In genomic region chr2:151702146-151702850, GRCm38 (mm10) we compare ENCODE assay signal across 7 mouse cellular contexts. TPM values are rescaled to one million over a fixed set of nuclear protein-coding genes. Genes with fewer than 3 reads are reported as not detected.
A peak's percentile ranks its signal among the peaks of the same experiment; 100 is the strongest.
DNase-seq lines count a peak whose midpoint lies in the region; ATAC-seq and TF ChIP-seq lines count a peak whose summit lies in the region.

No protein-coding gene starts in this region.

- H3K27me3 ChIP-seq in Patski: peaks cover 29% of the 10 kb centered on the region
- peaks cover 6% of the 10 kb centered on the region; the same call in 1 of the 2 replicates for H3K27me3 ChIP-seq in forebrain, embryonic 13.5 days
- peaks cover 22% of the 10 kb centered on the region for H3K27me3 ChIP-seq in hindbrain, embryonic 12.5 days

- peaks cover 20% of the 10 kb centered on the region for H3K4me1 ChIP-seq in forebrain, embryonic 13.5 days
- H3K4me1 ChIP-seq in hindbrain, embryonic 12.5 days: peaks cover 12% of the 10 kb centered on the region

- no peaks in the 10 kb centered on the region for H3K9me3 ChIP-seq in forebrain, embryonic 13.5 days (replicated peaks)
- H3K9me3 ChIP-seq in hindbrain, embryonic 12.5 days (replicated peaks): no peaks in the 10 kb centered on the region

- POLR2A ChIA-PET in Patski (lab: Charles Lee): no interaction called here

- CTCF ChIA-PET in Patski (lab: Charles Lee): interaction anchor here (1.6 kb wide), 1 partner anchor 8 kb away, joined by 3 read pairs; no protein-coding TSS in a partner anchor

- DNase-seq in Patski (ENCODE audit: low read depth, low spot score): no peak
- peak; percentile 5 for DNase-seq in c-Kit-positive CD71-negative TER-119-negative erythroid progenitor cells, embryonic 14.5 days (ENCODE audit: low read depth)
- DNase-seq in layer of hippocampus, postnatal 14 days (ENCODE audit: low spot score in 2 of 2): peak; percentile 41 to 48
- DNase-seq in lung, postnatal 4 days: peak; percentile 36 to 53
- DNase-seq in right cerebral cortex, postnatal 10 days (ENCODE audit: low spot score in 2 of 2): peak; percentile 67 to 79

- H3K27ac ChIP-seq in forebrain, embryonic 13.5 days: peak overlapping the region; percentile 44
- peak overlapping the region; percentile 76 for H3K27ac ChIP-seq in hindbrain, embryonic 12.5 days

- under 1% methylated on average over 65 of the region's 97 CpGs for WGBS in forebrain, embryonic 13.5 days
- 2% methylated on average over 54 of the region's 97 CpGs for WGBS in hindbrain, embryonic 12.5 days

- peaks cover 14% of the 10 kb centered on the region; the same call in 1 of the 2 replicates for H3K36me3 ChIP-seq in forebrain, embryonic 13.5 days (ENCODE audit: poor library complexity, severe bottlenecking)
- peaks cover 11% of the 10 kb centered on the region for H3K36me3 ChIP-seq in hindbrain, embryonic 12.5 days

- in situ Hi-C loops in Patski (cut with MboI; ENCODE audit: low pct_unique_long_range_greater_than_20kb): no loop called here

- TF ChIP-seq CTCF in Patski (IDR thresholded peaks at IDR 0.05): no peak

- peak overlapping the region; percentile 94 for H3K4me2 ChIP-seq in forebrain, embryonic 13.5 days
- peak overlapping the region; percentile 99 for H3K4me2 ChIP-seq in hindbrain, embryonic 12.5 days (replicated peaks)

- ATAC-seq in Patski: peak; percentile 66
- peak; percentile 88 for ATAC-seq in forebrain, embryonic 13.5 days
- ATAC-seq in hindbrain, embryonic 12.5 days (ENCODE audit: low FRiP score): peak; percentile 88

- H3K9ac ChIP-seq in forebrain, embryonic 13.5 days: peak overlapping the region; percentile 92
- H3K9ac ChIP-seq in hindbrain, embryonic 12.5 days: peak overlapping the region; percentile 88

- H3K4me3 ChIP-seq in forebrain, embryonic 13.5 days: peak overlapping the region; percentile 80
- peak overlapping the region; percentile 84 for H3K4me3 ChIP-seq in hindbrain, embryonic 12.5 days

RNA-seq across cellular contexts. Expression of gene Tmem74b, which starts 0.5 kb away (rescaled TPM):
- 0.18 TPM for polyA plus RNA-seq in Patski (2021)
- 13.3 and 16.9 TPM in 2 replicates for polyA plus RNA-seq in forebrain, embryonic 13.5 days (2015; fragmentation: Nextera tagmentation; extraction: Ambion mirVana)
- 9.7 and 10.3 TPM in 2 replicates for polyA plus RNA-seq in hindbrain, embryonic 12.5 days (2016; fragmentation: Nextera tagmentation; extraction: Ambion mirVana)
- 1 to 10 TPM; 4.5 to 6.3 TPM for total RNA-seq in layer of hippocampus, postnatal 14 days (2021)

RNA-seq across cellular contexts. Expression of gene Rad21l, which starts 34.0 kb away (rescaled TPM):
- polyA plus RNA-seq in Patski (2021): not detected
- 0.10 TPM in 1 of 2 replicates, not detected in the other for polyA plus RNA-seq in forebrain, embryonic 13.5 days (2015; fragmentation: Nextera tagmentation; extraction: Ambion mirVana)
- not detected in 2 replicates for polyA plus RNA-seq in hindbrain, embryonic 12.5 days (2016; fragmentation: Nextera tagmentation; extraction: Ambion mirVana)
- total RNA-seq in layer of hippocampus, postnatal 14 days (2021): 1 to 10 TPM in 1 of 2 experiments, under 1 TPM in 1; 0.69 to 1.2 TPM

RNA-seq across cellular contexts. Expression of gene Psmf1, which starts 41.7 kb away (rescaled TPM):
- 35.1 TPM for polyA plus RNA-seq in Patski (2021)
- polyA plus RNA-seq in forebrain, embryonic 13.5 days (2015; fragmentation: Nextera tagmentation; extraction: Ambion mirVana): 49.9 and 50.9 TPM in 2 replicates
- polyA plus RNA-seq in hindbrain, embryonic 12.5 days (2016; fragmentation: Nextera tagmentation; extraction: Ambion mirVana): 45.2 and 47.9 TPM in 2 replicates
- total RNA-seq in layer of hippocampus, postnatal 14 days (2021): 10 to 100 TPM; 38.2 to 38.5 TPM
